Mouse (Mus musculus) embryo, embryonic 10 days (tissue): ENCODE measurements at regions not wholly inside any gene's neighbourhood (a gene's known extent, or its start where the extent isn't known, plus 50 kb on each side); places are given as distances from the start of the nearest gene placed in this dataset.

Experiments
- DNase-seq: peaks from one replicate; pipeline ENCODE4 v3.0.0-alpha.2; 2015; ENCODE audit warnings: low spot score

DNA sequence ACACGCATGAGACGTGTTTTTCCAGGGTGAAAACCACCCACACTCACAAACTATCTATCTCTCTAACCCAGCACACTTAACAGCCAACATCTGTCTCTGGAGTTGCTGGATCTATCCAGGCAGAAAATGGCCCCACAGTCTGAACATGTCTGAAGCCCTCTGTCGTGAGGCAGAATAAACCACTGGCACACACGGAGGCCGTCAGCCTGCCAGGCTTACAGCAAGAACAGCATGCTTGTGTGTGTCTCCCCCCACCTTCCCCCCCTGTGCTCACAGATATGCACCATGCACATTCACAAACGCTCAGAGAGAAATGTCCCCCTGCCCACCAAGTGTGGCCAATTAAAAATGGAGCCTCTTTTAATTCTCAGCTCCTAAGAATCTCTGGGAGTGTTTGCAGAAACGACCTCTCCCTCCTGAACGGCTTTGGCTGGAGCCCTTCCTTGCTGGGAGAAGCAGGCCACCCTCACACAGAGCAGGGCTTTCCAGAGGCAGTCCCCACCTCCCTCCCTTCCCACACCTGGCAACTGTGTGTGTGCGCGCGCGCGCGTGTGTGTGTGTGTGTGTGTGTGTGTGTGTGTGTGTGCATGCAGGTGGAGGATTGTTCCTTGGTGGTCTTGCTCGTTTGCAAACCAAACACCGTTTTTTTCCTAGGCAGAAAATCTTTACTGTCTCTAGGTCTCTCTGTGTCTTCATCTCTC, 88.7 kb downstream of the Edn3 start:
- DNase-seq, result peak; percentile 31

- DNase-seq, result peak; percentile 11
These were observed 90.4 kb downstream of the Edn3 start for GRCm38 (mm10) chr2:174850860-174851259.

DNA sequence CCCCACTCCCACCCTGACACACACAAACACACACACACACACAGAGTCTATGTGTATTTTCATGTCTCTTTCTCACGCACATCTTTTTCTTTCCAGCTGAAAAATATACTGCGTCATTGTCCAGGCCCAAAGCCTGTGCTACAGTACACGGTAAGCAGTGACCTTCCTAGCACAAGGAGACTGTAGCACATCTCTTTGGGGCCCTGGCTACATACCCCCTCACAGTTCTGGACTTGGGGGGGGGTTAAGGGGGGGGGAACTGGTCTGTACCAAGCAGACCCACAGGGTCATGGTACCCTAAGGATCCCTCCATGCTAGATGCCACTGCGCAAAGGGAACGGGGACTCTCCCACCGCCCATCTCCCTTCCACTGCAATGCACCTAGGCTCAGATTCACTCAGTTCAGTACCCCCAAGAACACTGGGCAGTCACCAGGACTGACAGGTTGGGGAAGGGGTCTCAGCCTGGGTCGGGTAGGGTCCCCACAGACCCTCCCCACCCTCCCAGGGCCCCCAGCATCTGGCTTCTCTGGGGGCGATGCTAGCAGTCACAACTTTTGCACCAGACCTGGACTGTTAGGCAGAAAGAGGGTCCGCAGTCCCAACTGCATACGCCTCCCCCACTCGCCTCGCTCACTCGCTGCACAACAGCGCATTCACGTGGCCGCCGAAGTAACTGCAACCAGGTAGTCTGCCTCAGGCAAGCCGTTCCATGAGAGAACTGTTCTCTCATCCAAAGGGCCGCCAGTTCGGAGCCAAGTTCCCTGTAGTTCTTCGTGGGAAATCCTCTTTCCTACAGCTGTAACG, 91.3 kb downstream of the Edn3 start:
- peak; percentile 96 for DNase-seq

- no peak for DNase-seq
These were observed 93.4 kb downstream of the Edn3 start for GRCm38 (mm10) chr2:174853786-174854185.

DNA sequence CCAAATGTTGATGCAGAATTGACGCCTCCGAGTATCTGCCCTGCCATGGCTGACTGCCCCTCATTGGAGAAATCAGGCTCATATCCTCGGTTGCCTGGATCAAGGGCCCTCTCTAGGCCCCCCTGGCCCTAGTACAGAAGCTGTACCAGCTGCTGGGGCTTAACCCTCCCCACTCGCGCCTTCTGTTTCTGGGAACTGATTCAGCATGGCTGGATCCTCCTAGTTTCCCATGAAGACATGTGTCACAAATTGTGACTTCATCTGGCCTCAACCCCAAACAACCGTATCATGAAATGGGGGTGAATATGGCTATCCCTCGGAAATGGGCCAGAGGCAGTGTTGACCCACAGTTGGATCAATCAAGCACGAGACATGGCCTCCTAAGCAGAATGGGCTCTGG, 95.1 kb downstream of the Edn3 start:
- DNase-seq, result no peak

- DNase-seq, result no peak
These were observed 95.7 kb downstream of the Edn3 start for GRCm38 (mm10) chr2:174856135-174856534.

DNA sequence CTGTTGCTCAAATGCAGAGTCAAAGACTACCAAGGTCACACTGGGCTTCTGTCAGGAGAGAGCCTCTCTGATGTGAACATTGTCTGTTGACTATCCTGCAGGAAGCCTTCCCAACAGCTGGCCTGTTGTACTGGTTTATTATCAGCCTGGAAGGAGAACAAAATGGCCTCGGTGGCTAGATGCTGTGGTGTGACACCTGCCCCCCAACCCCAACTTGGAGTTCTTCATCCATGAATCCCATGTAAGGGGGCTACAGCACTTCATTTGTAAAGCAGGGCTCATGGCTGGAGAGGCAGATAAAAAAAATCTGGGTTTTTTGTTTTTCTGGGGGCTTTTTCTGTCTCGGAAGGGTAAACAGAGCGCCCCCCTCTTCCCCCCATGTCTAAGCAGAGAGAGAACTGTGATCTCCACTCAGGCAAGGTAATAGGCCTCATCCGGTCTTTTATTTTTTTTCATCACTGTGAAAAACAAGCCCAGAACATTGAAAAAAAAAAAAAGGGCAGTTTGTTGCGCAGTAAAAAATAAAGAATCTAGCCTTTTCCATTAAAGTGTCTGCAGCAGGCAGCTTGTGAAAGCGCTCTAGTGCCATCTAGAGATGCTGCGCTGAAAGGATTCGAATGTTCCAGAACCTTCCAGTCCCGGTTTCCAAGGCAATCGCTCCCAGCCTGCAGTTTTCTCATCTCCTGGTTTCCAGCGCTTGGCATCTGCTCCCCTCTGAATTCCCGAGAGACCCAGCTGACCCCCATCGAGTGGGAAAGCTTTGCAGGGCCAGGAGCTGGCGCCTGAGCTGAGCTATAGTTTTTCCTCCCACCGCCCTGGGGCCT, 97.8 kb downstream of the Edn3 start:
- peak; percentile 88 for DNase-seq

DNA sequence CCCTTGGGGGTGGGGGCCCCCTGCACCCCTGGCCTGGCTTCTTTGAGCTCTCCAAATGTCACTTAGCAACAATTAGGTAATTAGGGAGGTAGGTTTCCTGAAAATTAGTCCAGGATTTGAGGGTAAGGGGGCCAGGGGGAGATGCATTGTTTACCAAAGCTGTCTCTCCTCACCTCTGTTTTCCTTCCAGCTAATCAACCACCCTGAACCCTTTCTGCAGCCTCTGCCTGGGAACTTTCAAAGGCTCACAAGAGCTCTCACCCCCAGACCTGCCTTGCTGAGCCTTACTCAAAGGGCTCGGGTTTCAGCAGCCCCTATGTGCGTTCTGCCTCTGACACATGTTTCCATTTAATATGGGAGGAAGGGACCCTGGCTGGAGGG, 98.4 kb downstream of the Edn3 start:
- DNase-seq, result peak; percentile 83

- DNase-seq, result peak; percentile 71
These were observed 99.1 kb downstream of the Edn3 start for GRCm38 (mm10) chr2:174859533-174859932.

GRCm38 (mm10) chr2:174864657-174865056, 104.2 kb downstream of the Edn3 start:
- DNase-seq, result no peak

DNA sequence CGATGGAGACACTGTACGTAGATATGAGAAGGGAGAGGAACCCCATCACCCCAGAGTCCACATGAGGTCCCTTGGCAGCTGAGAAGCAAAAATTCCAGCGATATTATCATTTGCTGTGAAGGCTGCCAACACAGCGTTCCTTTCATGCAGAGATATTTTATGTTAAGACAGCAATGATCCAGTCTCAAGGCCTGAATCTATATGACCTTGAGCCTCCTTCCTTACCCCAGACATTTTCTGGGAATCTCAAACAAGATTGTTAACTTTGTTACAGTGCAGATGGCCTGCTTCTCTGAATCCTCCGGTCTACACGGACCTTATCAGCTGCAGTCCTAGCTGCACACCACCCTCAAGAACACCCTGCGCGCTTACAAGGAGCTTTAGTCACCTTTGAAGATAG, 106.1 kb downstream of the Edn3 start:
- DNase-seq, result no peak

DNA sequence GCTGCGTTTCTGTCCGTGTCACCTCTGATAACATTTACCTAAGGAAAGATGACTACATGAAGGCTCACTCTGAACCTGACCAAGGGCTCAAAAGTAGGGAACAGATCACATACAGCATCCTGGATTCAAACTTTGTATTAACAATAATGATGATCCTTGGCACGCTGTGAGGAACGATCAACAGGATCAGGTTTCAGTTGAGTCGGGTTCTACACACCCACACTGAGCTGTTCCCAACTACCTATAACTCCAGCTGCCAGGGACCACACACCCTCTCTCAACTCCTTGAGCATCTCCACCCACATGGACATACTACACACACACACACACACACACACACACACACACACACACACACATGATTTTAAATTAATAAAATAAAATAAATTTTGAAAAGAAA, 107.0 kb downstream of the Edn3 start:
- DNase-seq, result no peak

DNA sequence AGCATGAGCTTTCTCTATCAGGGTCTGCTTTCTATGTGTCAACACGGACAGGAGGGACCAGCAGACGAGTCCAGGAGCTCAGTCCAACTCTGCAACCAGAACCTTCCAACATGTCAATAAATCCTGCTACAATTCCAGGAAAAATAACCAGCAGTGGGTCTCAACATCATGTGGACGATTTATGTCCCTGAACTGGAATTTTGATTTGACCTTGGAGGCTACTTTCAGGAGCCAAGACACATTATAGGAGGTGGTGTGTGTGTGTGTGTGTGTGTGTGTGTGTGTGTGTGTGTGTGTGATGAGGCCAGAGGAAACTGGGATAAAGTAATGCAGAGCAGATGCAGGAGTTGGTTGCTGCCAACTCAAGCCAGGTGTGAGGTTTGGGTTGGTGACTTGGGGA, 107.8 kb downstream of the Edn3 start:
- no peak for DNase-seq

GRCm38 (mm10) chr2:174868743-174869369, 108.4 kb downstream of the Edn3 start:
- DNase-seq, result peak; percentile 69

GRCm38 (mm10) chr2:174870284-174870683, 109.9 kb downstream of the Edn3 start:
- DNase-seq, result no peak

DNA sequence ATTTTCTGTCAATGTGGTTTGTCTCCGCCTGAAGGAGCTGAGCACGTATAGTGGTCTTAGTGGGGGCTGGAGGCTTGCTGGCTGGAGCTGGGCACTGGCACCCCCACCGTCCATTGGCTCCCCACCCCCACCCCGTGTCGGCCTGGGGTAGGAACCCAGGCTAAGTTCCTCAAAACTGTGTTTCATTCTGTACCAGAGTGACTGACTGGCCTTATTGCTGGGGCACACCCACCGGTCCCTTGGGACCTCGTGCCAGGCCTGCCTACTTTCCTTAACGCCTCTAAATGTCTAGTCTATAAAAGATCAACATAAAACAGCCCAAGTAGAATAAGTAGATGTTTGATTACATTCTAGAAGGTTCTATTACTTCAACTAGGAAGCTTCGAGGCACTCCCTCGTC, 110.8 kb downstream of the Edn3 start:
- DNase-seq, result no peak

DNA sequence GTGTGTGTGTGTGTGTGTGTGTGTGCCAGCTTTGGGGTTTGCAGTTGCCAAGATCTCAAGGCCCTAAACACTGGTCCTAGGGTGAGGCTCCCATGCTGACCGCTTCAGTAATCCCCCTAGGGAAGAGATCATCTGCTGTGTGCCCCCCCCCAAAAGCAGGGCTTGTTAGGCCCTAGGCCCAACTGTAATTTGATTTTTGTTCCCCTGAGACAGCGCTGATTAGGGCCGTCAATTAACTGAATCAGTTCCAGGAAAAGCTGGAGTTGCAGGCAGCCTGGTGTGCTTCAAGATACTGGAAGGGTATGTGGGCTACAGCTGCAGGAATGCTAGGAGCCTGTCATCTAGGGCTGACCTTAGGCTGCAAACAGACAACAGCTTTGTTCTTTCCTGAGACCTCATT, 111.4 kb downstream of the Edn3 start:
- no peak for DNase-seq

- peak; percentile 29 for DNase-seq
These were observed 116.5 kb downstream of the Edn3 start for GRCm38 (mm10) chr2:174876886-174877285.

DNA sequence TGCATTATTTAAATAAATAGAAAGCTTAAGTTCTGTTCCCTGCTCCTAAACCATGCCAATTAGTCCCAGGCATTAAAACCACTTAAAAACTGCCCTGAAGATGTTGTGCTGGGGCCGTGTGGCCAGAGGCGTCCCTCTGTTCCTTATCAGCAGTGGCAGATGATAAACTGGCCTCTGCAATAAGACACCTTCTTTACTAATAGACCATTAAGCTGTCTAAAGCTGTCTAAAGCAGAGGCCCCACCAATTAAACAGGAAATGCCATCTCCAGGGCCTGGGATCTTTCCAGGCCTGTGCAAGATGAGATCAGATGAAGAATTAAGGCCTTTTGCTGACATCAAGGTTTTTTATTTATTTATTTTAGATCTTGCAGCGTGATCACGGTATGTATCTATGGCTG, 118.6 kb downstream of the Edn3 start:
- DNase-seq, result peak; percentile 24

DNA sequence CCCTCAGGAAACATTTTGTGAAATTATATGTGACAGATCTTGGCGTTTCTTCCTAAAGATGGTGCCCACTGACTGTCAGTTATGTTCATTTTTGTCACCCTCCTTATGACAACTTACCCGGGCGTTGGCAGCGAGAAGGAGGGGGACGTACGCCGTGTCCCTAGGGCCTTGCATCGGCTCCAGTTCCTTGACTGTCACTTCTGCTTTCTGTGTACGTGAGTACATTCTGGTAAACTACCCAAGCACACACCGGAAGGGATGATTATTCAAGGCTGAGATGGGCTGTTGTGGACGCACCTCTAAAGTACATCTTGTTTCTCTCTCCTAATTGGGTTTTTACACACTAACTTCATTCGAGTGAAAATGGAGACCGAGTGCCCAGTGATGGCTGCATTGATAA, 120.2 kb downstream of the Edn3 start:
- DNase-seq, result no peak

DNA sequence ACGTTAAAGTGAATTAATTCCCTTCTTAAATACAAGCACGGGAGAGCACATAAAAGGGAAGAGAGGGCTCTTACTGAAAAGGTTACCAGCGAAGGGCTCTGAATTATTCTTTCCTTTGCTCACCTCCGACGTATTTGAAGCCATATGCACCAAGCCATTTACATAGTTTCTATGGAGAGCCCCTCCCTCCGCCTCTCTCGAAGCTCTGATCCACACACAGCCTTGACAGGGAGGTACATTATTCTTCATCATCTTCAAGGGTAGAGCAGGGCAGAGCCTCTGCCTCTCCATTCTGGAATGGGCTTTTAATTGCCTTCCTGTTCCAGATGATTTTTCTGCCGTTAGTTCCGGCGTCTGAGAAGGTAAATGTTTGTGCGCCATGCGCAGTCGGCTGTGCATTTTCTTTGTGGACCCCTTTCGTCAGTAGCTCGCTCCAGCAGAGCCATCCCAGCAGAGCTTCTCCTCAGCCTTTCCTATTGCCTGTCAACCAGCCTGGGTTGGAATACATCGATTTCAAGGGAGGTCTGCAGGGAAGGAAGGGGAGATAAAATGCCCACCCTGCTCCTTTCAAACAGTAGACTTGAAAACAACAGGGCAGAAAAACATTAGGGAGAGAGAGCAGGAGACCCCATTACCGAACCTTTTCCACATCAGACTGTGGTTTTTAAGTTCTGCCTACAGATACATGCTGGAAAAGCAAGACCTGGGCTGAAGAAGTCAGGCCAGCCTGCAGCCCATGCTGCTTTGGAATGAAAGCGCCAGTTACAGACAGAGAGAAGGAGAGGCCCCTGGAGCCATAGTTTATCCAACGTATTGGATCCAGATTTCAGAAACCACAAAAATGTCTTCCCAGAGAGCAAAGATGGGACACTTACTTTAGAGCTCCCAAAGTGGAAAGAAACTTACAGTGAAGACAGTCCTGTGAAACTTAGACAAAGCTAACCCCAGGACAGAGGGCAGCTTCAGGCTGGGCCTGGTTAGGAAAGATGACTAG, 124.1 kb downstream of the Edn3 start:
- DNase-seq, result peak; percentile 32
